Mouse (Mus musculus): ENCODE data around the gene Adgrf5.

DNA sequence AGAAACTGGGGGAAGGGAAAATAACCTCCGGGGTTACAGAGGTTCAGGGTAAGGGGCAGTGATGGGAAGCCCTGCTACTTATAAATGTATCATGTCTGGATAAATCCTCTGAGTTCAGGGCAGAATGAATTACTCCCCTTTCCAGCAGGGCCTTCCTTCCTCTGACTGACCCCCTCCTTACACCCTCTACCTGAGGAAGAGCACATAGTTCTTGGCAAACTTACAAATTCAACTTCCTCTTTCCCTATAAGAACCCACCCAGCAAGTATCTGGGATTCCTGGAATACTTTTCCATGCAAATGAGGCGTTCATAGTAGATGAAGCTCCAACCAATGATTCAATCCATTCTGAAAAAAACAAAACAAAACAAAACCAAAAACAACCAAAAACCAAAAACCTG, 22.6 kb upstream of the Adgrf5 start:
- TF ChIP-seq CTCF (IDR thresholded peaks at IDR 0.05) (no peak), EP300 (IDR thresholded peaks at IDR 0.05) (peak; percentile 48)
